Mouse (Mus musculus) kidney, postnatal 4 days (tissue): ENCODE data around the gene Crym.

Source experiments
- DNase-seq, 2 experiments: peaks; one replicate each; pipeline ENCODE4 v3.0.0; 2021; ENCODE audit warnings: mixed read lengths in 2 of 2

The Crym gene

DNA sequence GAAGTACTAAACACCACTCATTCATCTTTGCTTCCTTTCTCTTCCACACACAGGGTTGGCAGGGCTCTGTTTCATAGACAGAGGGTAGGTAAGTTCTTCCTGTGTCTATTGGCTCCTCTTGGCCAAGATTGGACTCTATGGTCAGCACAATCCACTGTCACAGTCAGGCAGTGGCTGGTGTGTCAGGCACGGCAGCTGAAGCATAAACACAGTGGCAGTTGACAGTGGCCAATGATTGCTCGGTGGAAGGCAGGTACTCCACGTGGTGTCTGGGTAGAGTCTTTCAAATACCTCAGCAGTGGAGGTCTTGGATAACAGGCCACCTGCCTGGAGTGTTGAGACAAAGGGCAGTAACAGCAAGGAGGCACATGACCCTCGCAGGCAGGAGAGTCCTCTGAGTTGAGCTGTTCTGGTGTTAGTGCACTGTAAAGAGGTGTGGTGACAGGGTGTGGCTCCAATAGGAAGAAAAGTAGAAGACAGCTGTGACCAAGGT is 43.7 kb downstream of the Crym start:
- DNase-seq, result peak in 1 of 2 experiments; percentile 7

DNA sequence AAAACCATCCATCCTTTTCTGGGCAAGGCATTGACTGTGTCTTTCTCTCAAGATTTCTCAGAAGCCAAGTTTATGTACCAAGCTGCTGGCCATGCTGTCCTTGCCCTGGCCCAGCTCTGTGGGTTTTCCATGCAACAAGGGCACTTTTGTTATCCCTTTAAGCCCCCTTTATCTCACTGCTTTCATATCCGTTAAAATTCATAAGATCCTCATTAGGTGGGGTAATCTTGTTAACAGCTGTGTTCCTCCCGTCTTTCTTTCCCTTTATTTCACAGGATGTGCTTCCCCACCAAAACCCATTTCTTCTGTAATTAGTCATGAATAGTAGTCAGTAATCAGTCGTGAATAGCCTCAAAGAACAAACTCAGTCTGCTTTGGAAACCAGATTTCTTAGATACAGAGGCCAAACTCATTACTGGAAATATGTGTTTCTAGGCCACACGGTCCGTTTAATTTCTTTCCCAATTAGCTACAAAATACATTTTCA is 44.3 kb downstream of the Crym start:
- DNase-seq, result no peak

DNA sequence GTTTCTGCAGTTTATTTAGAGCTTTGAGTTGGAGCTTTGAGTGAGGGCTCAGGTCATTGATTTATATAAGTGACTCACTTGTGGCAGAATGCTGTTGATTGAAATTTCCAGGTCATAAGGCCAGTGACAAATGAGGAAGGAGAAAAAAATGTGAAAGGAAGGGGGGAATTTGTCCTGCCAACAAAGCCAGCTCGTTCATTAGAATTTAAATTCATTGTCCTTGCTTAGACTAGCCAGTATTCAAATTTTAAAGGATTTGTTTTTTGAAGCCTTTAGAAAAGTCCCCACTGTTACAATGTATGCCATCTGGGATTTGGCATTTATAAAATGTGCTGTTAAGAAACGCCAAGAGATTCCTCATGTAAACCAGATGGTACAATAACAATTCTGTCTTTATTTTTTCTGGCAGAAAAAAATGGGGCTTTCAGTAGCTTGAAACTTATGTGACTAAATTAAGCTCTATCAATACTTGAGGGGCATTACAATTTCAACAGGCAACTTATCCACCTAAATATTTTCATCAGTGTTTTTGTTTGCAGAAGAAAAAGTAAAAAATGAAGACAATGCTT is 45.0 kb downstream of the Crym start:
- DNase-seq, result no peak

GRCm38 (mm10) chr7:120150898-120151297 is 51.0 kb downstream of the Crym start:
- DNase-seq, result no peak

- DNase-seq, result no peak
Observed at GRCm38 (mm10) chr7:120150257-120150656, 51.7 kb downstream of the Crym start.

DNA sequence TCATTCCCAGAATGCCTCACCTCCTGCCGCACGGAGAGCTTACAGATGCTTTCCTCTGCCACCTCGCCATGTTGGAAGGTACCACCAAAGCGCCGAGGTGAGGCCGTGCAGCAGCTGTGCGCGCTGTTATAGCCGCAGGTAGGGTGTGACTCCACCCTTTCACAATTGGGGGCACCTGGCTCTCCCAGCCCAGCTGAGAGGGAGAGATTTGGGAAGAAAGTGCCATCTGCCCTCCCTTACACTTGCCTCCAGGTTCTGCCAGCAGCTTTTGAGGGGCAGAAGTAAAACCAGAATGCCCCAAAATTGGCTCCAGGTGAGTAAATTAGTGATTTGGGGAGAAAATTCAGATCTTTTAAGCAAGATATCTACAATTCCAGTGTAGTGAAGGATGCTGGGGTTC is 56.7 kb downstream of the Crym start, which contains the start of gene Zp2:
Gene Zp2, minus strand, starts transcription at position 101 of the 400 bp plus-strand sequence.
- no peak for DNase-seq

- DNase-seq, result no peak
Observed at GRCm38 (mm10) chr7:120142743-120143142, 59.2 kb downstream of the Crym start.
